Mouse (Mus musculus): ENCODE measurements around the gene Nbl1. TPM values are rescaled to one million over a fixed set of nuclear protein-coding genes. Genes with fewer than 3 reads are reported as not detected.

Nbl1 gene
- polyA plus RNA-seq, 1 experiment from 2014 or later: 32.0 TPM

- H3K27me3 ChIP-seq: peaks cover 19% of the 10 kb centered on the region; the same call in 1 of the 2 replicates
Observed at GRCm38 (mm10) chr4:139055744-139056143, 37.0 kb downstream of the Nbl1 start.

GRCm38 (mm10) chr4:139055336-139055735, 37.5 kb downstream of the Nbl1 start:
- Histone ChIP-seq H3K27me3 (peaks cover 19% of the 10 kb centered on the region; the same call in 1 of the 2 replicates), H3K4me1 (replicated peaks) (peaks cover 8% of the 10 kb centered on the region), H3K27ac (peak overlapping the region; percentile 19; the same call in 1 of the 2 replicates), H3K9me3 (no peaks in the 10 kb centered on the region), H3K9ac (replicated peaks) (no peak overlapping the region), H3K36me3 (no peaks in the 10 kb centered on the region), H3K4me3 (replicated peaks) (no peak overlapping the region), H3K4me2 (replicated peaks) (no peak overlapping the region)
- 80% methylated on average over 4 of the region's 4 CpGs for WGBS
- no peak for ATAC-seq

More at GRCm38 (mm10) chr4:139055744-139056143, 37.0 kb downstream of the Nbl1 start:
- no peak overlapping the region for H3K4me2 ChIP-seq (replicated peaks)
- no peaks in the 10 kb centered on the region for H3K9me3 ChIP-seq
- no peak for ATAC-seq
- H3K4me1 ChIP-seq (replicated peaks): peaks cover 8% of the 10 kb centered on the region
- no peaks in the 10 kb centered on the region for H3K36me3 ChIP-seq
- no peak overlapping the region for H3K9ac ChIP-seq (replicated peaks)
- 74% methylated on average over 3 of the region's 3 CpGs for WGBS
- H3K4me3 ChIP-seq (replicated peaks): no peak overlapping the region
- H3K27ac ChIP-seq: peak overlapping the region; percentile 19; the same call in 1 of the 2 replicates

GRCm38 (mm10) chr4:139054300-139054923, 38.4 kb downstream of the Nbl1 start:
- no peaks in the 10 kb centered on the region for H3K36me3 ChIP-seq
- no peaks in the 10 kb centered on the region for H3K9me3 ChIP-seq
- no peak overlapping the region; the same call in 1 of the 2 replicates for H3K27ac ChIP-seq
- H3K4me2 ChIP-seq (replicated peaks): no peak overlapping the region
- H3K27me3 ChIP-seq: peaks cover 12% of the 10 kb centered on the region; the same call in 1 of the 2 replicates
- peaks cover 8% of the 10 kb centered on the region for H3K4me1 ChIP-seq (replicated peaks)
- no peak overlapping the region for H3K9ac ChIP-seq (replicated peaks)
- no peak overlapping the region for H3K4me3 ChIP-seq (replicated peaks)
- 47% methylated on average over 9 of the region's 9 CpGs for WGBS
- ATAC-seq: peak; percentile 76

GRCm38 (mm10) chr4:139053391-139053790, 39.4 kb downstream of the Nbl1 start:
- no peaks in the 10 kb centered on the region for H3K9me3 ChIP-seq
- no peak overlapping the region for H3K27ac ChIP-seq
- H3K4me2 ChIP-seq (replicated peaks): no peak overlapping the region
- WGBS: 61% methylated on average over 5 of the region's 5 CpGs
- peaks cover 8% of the 10 kb centered on the region for H3K4me1 ChIP-seq (replicated peaks)
- no peak overlapping the region for H3K9ac ChIP-seq (replicated peaks)
- no peak for ATAC-seq
- peaks cover 10% of the 10 kb centered on the region; the same call in 1 of the 2 replicates for H3K27me3 ChIP-seq
- no peak overlapping the region for H3K4me3 ChIP-seq (replicated peaks)
- no peaks in the 10 kb centered on the region for H3K36me3 ChIP-seq

GRCm38 (mm10) chr4:139052796-139053195, 40.0 kb downstream of the Nbl1 start:
- WGBS: 87% methylated on average over 7 of the region's 7 CpGs
- no peaks in the 10 kb centered on the region for H3K36me3 ChIP-seq

GRCm38 (mm10) chr4:139048518-139048917, 44.3 kb downstream of the Nbl1 start:
- Histone ChIP-seq H3K36me3 (no peaks in the 10 kb centered on the region), H3K4me3 (replicated peaks) (no peak overlapping the region), H3K9ac (replicated peaks) (no peak overlapping the region), H3K27me3 (no peaks in the 10 kb centered on the region), H3K4me1 (replicated peaks) (peaks cover 4% of the 10 kb centered on the region), H3K27ac (no peak overlapping the region), H3K4me2 (replicated peaks) (no peak overlapping the region), H3K9me3 (peaks cover 5% of the 10 kb centered on the region; the same call in 1 of the 2 replicates)
- ATAC-seq: no peak
- 75% methylated on average over 6 of the region's 6 CpGs for WGBS

More at GRCm38 (mm10) chr4:139052796-139053195, 40.0 kb downstream of the Nbl1 start:
- no peak for ATAC-seq
- H3K4me3 ChIP-seq (replicated peaks): no peak overlapping the region
- H3K27me3 ChIP-seq: peaks cover 4% of the 10 kb centered on the region; the same call in 1 of the 2 replicates
- H3K4me1 ChIP-seq (replicated peaks): peaks cover 8% of the 10 kb centered on the region
- no peaks in the 10 kb centered on the region for H3K9me3 ChIP-seq
- H3K9ac ChIP-seq (replicated peaks): no peak overlapping the region
- H3K27ac ChIP-seq: no peak overlapping the region
- no peak overlapping the region for H3K4me2 ChIP-seq (replicated peaks)

- 68% methylated on average over 5 of the region's 5 CpGs for WGBS
- H3K9ac ChIP-seq (replicated peaks): no peak overlapping the region
- H3K4me2 ChIP-seq (replicated peaks): no peak overlapping the region
- H3K4me1 ChIP-seq (replicated peaks): peaks cover 4% of the 10 kb centered on the region; the same call in 1 of the 2 replicates
- H3K9me3 ChIP-seq: peaks cover 5% of the 10 kb centered on the region; the same call in 1 of the 2 replicates
- no peaks in the 10 kb centered on the region for H3K27me3 ChIP-seq
- ATAC-seq: no peak
- no peak overlapping the region for H3K4me3 ChIP-seq (replicated peaks)
- no peak overlapping the region for H3K27ac ChIP-seq
- H3K36me3 ChIP-seq: no peaks in the 10 kb centered on the region
Observed at GRCm38 (mm10) chr4:139046354-139046753, 46.4 kb downstream of the Nbl1 start.

GRCm38 (mm10) chr4:139044566-139044965, 48.2 kb downstream of the Nbl1 start:
- peaks cover 5% of the 10 kb centered on the region; the same call in 1 of the 2 replicates for H3K9me3 ChIP-seq
- no peaks in the 10 kb centered on the region for H3K36me3 ChIP-seq
- WGBS: 87% methylated on average over 5 of the region's 5 CpGs
- no peak overlapping the region for H3K27ac ChIP-seq
- ATAC-seq: no peak
- H3K27me3 ChIP-seq: no peaks in the 10 kb centered on the region
- H3K4me3 ChIP-seq (replicated peaks): no peak overlapping the region
- peaks cover 21% of the 10 kb centered on the region for H3K4me1 ChIP-seq (replicated peaks)
- no peak overlapping the region for H3K4me2 ChIP-seq (replicated peaks)
- H3K9ac ChIP-seq (replicated peaks): no peak overlapping the region

- Histone ChIP-seq H3K27me3 (no peaks in the 10 kb centered on the region), H3K4me1 (replicated peaks) (peaks cover 31% of the 10 kb centered on the region), H3K9ac (replicated peaks) (no peak overlapping the region), H3K36me3 (no peaks in the 10 kb centered on the region), H3K4me2 (replicated peaks) (no peak overlapping the region), H3K9me3 (peaks cover 5% of the 10 kb centered on the region; the same call in 1 of the 2 replicates), H3K4me3 (replicated peaks) (no peak overlapping the region), H3K27ac (no peak overlapping the region)
- no peak for ATAC-seq
- WGBS: 87% methylated on average over 2 of the region's 2 CpGs
Observed at GRCm38 (mm10) chr4:139043600-139043999, 49.2 kb downstream of the Nbl1 start.

- Histone ChIP-seq H3K4me1 (replicated peaks) (peaks cover 41% of the 10 kb centered on the region), H3K36me3 (no peaks in the 10 kb centered on the region), H3K9ac (replicated peaks) (no peak overlapping the region), H3K27me3 (no peaks in the 10 kb centered on the region), H3K4me3 (replicated peaks) (no peak overlapping the region), H3K9me3 (peaks cover 5% of the 10 kb centered on the region; the same call in 1 of the 2 replicates), H3K27ac (no peak overlapping the region), H3K4me2 (replicated peaks) (no peak overlapping the region)
- no peak for ATAC-seq
- 81% methylated on average over 5 of the region's 5 CpGs for whole genome bisulfite sequencing
Observed at GRCm38 (mm10) chr4:139042611-139043010, 50.2 kb downstream of the Nbl1 start.

- Histone ChIP-seq H3K36me3 (no peaks in the 10 kb centered on the region), H3K9ac (replicated peaks) (no peak overlapping the region), H3K4me1 (replicated peaks) (peaks cover 42% of the 10 kb centered on the region), H3K27me3 (no peaks in the 10 kb centered on the region), H3K9me3 (peaks cover 5% of the 10 kb centered on the region; the same call in 1 of the 2 replicates), H3K4me3 (replicated peaks) (no peak overlapping the region), H3K27ac (peak overlapping the region; percentile 75), H3K4me2 (replicated peaks) (peak overlapping the region; percentile 25)
- ATAC-seq: peak; percentile 78
- WGBS: 4% methylated on average over 10 of the region's 10 CpGs
Observed at GRCm38 (mm10) chr4:139040084-139040839, 52.5 kb downstream of the Nbl1 start.
